Mouse (Mus musculus) CD8-positive naive resting alpha-beta T cell, adult 2 months (primary cell): ENCODE measurements around the gene Isg20l2.
"Not testable (repeated sequence)": the region's sequence is repeated elsewhere in the genome, so short reads cannot be mapped to it uniquely, and the experiment has no call there.

Experiments
- DNase-seq, 2 experiments: peaks; one replicate each; pipeline ENCODE4 v3.0.0; 2022; ENCODE audit warnings: low read depth in 2 of 2, low spot score in 2 of 2

The Isg20l2 gene

DNA sequence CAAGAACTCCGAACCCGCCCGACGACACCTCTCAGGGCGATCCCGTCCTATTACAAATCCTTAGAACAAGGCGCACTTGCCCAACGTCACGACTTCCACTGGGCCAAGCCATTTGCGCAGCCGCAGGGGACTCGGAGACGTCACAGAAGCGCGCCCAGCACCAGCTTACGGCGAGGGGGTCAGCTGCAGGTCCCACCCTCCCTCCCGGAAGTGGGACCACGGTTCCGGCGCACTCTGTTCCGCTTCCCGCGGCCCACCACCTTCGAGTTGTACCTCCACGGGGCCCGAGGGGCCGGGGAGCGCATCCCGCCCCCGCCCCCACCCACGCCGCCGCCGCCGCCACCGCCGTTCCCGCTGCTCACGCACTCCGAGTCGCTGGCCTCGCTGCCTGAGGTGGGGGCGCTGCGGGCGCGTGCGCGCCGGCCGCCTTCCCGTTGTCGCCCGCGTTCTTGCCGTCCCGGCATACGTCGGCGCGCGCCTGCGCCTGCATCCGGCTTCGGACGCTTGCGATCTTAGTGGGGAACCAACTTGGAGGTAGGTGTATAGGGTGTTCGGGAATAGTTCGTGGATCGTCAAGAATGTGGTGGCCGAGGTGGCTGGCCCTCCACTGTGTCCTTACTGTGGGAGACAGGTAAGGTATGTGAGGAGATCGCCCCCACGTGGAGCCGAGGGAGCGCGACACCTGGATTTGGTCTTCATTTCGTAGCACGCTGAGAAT, at the start of gene Isg20l2, which contains the start of gene Rrnad1:
Gene Isg20l2, plus strand, starts transcription at position 237 of the 718 bp plus-strand sequence.
Gene Rrnad1, minus strand, starts transcription at position 640 of the 718 bp plus-strand sequence.
- DNase-seq, result peak; percentile 93 to 94

DNA sequence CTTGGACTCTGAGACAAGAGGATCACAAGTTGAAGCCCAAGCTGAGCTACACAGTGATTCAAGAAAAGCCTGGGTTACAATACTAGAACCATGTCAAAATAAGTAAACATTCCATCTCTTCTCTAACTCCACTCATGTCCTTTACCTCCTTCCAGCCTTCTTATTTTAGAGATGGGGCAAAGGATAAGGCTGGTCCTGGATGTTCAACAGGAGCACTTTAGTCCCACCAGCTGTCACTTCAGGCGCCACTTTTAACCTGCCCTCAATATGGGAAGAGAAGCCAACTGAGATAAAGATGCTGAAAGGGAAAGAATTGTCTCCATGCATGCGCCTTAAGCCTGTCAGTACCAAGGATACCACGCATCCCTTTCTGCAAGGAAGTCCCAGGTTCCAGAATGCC, 45.8 kb upstream of the Isg20l2 start:
- DNase-seq, result no peak

- DNase-seq, result peak; percentile 14 to 31
Measured at GRCm38 (mm10) chr3:87884708-87885251, 45.3 kb upstream of the Isg20l2 start.

- peak; percentile 88 to 91 for DNase-seq
Measured at GRCm38 (mm10) chr3:87885281-87886003, 44.7 kb upstream of the Isg20l2 start, which contains the start of gene Prcc. TSS of gene Prcc (minus strand) at chr3:87885608.

DNA sequence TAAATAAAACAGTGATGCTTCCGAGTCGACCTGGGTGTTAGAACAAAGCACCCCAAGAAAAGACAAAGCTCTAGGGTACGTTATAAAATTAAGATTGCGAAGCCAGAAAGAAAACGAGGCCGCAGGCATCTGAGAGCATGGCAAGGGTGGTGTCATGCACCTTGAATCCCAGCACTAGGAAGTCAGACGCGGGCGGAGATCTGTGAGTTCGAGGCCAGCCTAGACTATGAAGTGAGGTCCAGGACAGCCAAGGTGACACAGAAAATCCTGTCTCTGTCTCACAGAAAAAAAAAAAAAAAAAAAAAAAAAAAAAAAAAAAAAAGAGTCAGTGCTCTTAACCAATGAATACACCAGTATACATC, 44.1 kb upstream of the Isg20l2 start:
- no peak for DNase-seq

- no peak for DNase-seq
Measured at GRCm38 (mm10) chr3:87886416-87886815, 43.7 kb upstream of the Isg20l2 start.

DNA sequence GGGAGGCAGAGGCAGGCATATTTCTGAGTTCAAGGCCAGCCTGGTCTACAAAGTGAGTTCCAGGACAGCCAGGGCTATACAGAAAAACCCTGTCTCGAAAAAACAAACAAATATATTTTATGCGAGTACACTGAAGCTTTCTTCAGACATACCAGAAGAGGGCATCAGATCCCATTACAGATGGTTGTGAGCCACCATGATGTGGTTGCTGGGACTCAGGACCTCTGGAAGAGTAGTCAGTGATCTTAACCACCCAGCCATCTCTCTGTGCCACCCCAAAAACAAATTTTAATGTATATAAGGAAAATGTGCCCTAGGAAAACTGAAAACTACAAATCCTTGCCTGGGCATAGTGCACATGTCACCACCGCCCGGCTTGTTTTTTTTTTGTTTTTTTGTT, 42.7 kb upstream of the Isg20l2 start:
- not testable (repeated sequence) for DNase-seq

GRCm38 (mm10) chr3:87891481-87891880, 38.6 kb upstream of the Isg20l2 start:
- no peak for DNase-seq

DNA sequence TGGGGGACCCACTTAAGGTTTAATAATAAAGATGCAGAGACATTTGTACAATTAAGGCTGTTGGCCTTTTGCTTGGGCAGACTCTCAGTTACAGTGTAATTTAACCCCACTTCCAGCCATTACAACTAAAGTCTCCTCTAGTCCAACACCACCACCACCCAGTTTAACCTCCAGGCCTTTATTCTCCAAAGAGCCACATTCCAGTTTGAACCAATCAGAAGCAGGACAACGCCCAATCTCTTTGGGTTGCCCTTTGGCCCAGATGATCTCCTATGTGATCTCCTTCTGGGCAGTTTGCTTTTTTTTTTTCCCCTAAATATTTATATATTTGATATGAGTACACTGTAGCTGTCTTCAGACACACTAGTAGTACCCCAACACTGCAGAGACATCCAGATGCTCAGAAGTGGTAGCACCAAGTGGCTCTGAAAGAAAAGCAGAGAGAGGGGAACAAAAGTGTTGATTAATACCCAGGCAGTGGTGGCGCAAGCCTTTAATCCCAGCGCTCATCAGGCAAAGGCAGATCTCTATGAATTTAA, 36.7 kb upstream of the Isg20l2 start:
- DNase-seq, result no peak

- DNase-seq, result no peak
Measured at GRCm38 (mm10) chr3:87899266-87899665, 30.8 kb upstream of the Isg20l2 start.

GRCm38 (mm10) chr3:87899776-87900175, 30.3 kb upstream of the Isg20l2 start:
- no peak for DNase-seq

GRCm38 (mm10) chr3:87901036-87901624, 29.0 kb upstream of the Isg20l2 start:
- no peak for DNase-seq

GRCm38 (mm10) chr3:87901959-87902358, 28.2 kb upstream of the Isg20l2 start:
- not testable (repeated sequence) for DNase-seq

GRCm38 (mm10) chr3:87903821-87904220, 26.3 kb upstream of the Isg20l2 start:
- no peak for DNase-seq

- peak; percentile 93 to 94 for DNase-seq
Measured at GRCm38 (mm10) chr3:87905880-87906485, 24.1 kb upstream of the Isg20l2 start, which contains the start of gene Hdgf. TSS of gene Hdgf (plus strand) at chr3:87906321.

DNA sequence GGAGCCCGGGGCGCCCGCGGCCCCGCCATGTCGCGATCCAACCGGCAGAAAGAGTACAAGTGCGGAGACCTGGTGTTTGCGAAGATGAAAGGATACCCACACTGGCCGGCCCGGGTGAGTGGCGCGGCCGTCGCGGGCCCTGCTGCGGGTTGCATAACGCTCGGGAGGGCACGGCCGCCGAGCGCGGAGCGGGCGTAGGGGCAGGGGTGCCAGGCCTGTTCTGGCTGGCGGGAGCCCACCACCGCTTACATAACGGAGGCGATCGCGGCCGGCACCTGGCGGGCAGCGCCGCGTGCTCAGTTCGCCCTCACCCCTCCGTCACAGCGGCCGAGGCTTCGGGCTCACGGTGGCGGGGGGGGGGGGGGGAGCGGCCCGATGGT, 23.5 kb upstream of the Isg20l2 start:
- peak in 1 of 2 experiments; percentile 19 for DNase-seq

GRCm38 (mm10) chr3:87906981-87907857, 22.9 kb upstream of the Isg20l2 start:
- no peak for DNase-seq

DNA sequence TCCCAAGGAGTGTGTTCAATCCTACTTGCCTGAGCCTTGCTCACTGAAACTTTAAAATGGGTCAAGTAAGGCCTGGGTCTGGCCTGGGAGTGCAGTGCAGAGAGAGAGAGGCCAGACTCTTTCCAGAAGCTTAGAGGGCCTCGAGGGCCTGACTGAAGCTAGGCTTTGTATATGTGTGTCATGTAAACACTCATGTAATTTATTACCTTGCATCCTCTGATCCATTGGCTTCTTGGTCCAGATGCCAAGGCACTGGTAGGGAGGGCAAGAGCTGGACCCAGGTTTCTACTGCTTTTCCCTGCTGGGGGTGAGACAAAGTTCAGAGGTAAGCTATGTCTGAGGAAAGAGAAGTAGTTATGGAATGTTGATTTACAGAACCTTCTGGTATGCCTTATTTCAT, 22.2 kb upstream of the Isg20l2 start:
- no peak for DNase-seq

DNA sequence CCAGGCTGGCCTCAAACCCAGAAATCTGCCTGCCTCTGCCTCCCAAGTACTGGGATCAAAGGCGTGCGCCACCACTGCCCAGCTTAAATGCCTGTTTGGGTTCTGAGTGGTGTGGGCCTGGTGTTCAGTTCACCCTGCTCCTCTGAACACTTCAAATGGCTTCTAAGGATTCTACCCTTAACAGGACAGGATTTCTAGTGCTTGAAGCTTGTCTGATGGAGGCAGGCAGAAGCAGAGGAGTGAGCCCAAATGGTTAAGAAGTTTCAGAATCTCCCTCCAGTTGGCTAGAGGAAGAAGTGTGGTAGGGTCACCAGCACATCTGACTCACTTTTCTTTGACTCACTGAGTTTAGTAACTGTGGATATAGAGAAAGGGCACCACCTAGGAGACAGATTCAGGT, 20.7 kb upstream of the Isg20l2 start:
- DNase-seq, result no peak

GRCm38 (mm10) chr3:87909874-87910273, 20.2 kb upstream of the Isg20l2 start:
- no peak for DNase-seq
